Mouse (Mus musculus) retina, adult 2 months (tissue): ENCODE measurements around the gene Cbln4.

Experiments used
- DNase-seq: peaks from one replicate; pipeline ENCODE4 v3.0.0-alpha.2; 2012; ENCODE audit warnings: low read depth, low spot score

Cbln4 gene

GRCm38 (mm10) chr2:172043235-172043610, at the start of gene Cbln4:
Gene Cbln4 (minus strand): TSS chr2:172043466.
- no peak for DNase-seq

- DNase-seq, result no peak
These were observed 35.3 kb upstream of the Cbln4 start for GRCm38 (mm10) chr2:172078596-172078995.

GRCm38 (mm10) chr2:172076295-172076694, 33.0 kb upstream of the Cbln4 start:
- no peak for DNase-seq

DNA sequence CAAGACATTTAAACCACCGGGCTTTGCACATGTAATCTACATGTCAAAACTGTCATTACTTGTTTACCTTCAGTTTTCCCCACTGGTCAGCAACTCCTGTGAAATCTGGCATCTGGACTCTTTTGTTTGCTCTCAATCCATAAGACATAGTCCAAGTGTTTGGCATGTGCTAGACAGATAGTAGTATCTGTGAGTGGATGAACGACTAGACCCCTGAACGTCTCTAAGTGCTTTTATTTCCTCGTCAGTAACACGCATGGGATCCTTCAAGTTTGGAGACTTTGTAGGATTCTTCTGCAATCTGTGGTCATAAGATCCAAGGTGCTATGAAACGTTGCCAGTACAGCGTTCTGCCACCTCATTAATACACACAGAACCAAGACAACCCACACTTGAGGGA, 19.6 kb upstream of the Cbln4 start:
- no peak for DNase-seq

DNA sequence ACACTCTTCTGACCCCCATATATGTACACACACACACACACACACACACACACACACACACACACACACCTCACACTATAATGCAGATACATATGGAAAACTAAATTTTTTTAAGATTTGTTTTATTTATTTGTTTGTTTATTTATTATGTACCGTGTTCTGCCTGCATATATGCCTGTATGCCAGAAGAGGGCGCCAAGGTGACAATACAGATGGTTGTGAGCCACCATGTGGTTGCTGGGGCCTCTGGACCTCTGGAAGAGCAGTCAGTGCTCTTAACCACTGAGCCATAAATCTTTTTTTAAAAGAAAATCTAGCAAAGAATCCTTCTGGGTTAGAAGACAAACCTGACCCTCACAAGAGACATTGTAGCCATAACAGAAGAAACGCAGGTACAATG, 16.5 kb upstream of the Cbln4 start:
- no peak for DNase-seq

GRCm38 (mm10) chr2:172058936-172059665, 15.8 kb upstream of the Cbln4 start:
- DNase-seq, result no peak

DNA sequence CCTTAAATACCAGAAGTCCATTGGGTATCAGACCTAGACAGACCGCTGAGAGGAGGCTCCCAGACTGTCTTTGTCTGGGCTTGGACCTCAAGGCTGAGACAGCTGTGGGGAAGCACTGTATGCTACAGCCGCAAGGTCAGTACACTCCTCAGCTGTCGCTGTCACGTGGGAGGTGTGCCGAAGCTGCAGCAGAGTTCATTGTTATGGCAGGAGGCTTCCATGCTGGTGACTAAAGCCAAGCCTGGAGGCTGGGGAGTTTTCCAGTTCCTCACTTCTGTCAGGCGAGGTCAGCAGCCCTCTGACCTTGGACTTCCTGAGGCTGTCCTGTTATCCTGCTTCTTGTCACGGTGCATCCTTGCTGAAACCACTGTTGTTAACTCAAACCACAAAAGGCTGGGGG, 2.7 kb upstream of the Cbln4 start:
- DNase-seq, result no peak

DNA sequence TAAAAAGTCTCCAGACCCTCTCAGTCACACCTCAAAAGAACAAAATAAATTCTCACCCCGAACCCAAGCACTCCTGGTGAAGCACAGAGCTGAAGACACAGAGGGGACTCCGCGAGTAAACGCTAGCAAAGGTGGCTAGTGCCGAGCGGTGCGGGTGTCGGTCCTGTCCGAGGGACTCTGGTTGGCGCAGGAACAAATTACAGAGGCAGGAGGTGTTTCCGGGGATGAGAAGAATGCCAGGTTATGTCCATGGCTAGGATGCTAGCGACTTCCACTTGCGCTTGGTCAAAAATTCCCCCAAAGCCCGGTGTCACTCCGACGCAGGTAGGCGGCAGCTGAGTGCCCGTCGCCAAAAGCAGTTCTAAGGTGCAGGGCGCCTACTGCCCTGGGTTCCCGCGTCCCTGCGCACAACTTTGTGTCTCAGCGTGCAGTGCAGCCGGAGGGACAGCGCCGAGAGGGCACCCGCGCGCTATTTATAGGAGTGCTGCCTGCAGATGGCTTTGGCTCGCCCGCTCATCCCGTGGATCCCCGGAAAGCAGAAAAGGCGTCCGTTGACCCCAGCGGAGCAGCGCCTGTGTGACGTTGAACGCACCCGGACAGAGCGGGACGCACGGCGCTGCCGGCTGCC, 545 bp downstream of the Cbln4 start:
- DNase-seq, result no peak

DNA sequence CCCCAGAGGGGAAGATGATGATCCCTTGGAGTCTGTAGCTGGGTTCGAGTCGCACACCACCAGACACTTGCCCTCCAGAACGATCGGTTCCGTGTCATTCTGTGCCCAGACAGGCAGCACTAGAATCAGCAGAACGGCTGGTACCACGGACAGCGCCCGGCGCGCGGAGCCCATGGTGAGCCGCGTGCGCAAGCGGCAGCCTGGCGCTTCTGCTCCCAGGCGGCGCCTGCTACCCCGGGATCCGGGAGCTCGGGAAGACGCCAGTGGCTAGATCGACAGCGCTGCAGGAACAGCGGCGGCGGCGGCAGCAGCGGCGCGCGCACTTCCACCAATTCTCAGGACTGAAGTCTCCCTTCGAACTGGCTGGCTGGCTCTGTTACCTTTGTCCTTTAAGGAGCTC, 1.1 kb downstream of the Cbln4 start:
- no peak for DNase-seq

DNA sequence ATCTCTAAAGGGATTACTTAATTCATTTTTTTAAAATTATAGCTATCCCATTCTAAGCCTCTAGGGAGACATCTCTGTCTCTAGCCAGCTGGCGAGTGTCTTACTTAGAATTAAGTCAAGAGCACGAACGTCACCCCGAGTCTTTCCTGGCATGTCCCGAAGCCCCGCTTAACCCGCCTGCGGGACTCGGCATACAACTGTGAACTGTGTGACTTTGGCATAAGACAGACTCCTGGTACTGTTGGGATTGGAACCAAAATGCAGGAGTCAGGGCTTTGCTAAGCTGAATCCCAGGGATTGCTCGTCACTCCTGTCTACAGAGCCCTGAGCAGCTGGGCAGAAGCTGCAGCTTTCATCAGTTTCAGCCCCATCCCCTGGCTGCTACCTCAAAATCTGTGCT, 2.4 kb downstream of the Cbln4 start:
- DNase-seq, result no peak

DNA sequence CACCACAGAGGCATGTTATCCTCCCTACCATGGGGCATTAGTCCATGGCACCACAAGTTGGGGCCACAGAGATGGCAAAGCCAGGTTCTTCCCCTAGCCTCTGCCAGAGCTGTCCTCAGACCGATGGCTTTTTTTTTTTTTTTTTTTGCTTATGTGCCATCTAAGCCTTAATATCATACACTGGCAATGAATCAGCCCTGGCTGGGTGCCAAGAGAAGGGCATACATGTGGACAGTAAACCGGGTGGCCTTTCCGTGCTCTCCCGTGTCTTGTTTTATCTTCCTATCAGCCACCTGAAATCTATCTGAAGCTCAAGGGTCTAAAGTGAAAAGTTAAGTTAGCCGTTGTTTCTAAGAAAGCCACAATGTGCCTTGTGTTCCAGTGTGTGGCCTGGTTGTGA, 3.7 kb downstream of the Cbln4 start:
- DNase-seq, result no peak

DNA sequence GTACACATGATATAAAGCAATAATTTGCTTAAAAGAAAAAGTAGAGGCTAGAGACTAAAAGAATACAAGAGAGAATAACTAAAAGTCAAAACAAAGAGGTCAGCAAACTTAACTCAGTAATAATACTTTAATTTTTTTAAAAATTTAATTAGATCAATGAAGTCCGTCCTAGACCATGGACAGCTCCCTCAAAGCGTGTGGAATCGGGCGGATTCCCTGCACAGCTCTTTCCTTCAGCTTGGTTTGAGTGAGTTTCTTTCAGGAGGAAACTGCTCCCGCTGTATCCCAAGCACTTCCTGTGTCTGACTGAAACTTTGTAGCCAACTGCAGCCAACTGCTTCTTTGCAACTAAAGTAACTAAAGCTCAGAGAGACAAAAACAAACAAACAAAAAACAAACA, 9.0 kb downstream of the Cbln4 start:
- DNase-seq, result no peak

- DNase-seq, result no peak
These were observed 17.7 kb downstream of the Cbln4 start for GRCm38 (mm10) chr2:172025459-172026130.

DNA sequence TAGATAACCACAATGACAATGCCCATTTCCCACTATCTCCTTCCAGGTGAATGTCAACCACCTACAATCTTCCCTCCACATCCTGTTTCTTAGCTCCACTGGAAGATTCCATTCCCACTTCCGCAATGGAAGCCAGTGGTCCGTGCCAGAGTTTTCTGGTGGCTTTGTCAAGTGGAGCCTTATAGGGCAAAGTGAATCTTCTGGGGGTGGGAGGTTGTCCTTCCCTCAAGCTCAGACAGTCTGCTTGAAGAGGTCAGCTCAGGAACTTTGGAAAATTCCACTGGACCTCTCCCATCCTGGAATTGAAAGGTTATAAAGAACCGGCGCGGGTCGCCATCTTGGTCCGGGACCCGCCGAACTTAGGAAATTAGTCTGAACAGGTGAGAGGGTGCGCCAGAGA, 36.5 kb downstream of the Cbln4 start:
- DNase-seq, result no peak

DNA sequence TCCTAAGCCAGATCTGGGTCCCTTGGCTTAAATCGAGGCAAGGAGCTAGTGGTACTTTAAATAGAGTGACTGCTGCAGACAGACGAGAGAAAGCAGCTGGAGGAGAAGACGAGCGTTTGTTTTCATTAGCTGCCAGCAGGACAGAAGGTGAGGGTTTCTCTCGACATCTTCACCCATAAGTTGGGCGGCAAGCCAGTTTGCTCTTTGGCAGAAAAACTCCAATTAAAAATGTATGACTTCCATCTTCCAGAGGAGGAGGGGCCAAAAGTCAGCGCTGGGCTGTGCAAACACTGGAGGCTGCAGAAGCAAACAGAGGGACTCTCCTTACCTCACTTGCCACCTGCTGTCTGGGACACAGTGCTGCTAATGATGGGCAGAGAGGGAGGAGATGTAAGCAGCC, 37.3 kb downstream of the Cbln4 start:
- no peak for DNase-seq

- no peak for DNase-seq
These were observed 39.0 kb downstream of the Cbln4 start for GRCm38 (mm10) chr2:172004029-172004984.

DNA sequence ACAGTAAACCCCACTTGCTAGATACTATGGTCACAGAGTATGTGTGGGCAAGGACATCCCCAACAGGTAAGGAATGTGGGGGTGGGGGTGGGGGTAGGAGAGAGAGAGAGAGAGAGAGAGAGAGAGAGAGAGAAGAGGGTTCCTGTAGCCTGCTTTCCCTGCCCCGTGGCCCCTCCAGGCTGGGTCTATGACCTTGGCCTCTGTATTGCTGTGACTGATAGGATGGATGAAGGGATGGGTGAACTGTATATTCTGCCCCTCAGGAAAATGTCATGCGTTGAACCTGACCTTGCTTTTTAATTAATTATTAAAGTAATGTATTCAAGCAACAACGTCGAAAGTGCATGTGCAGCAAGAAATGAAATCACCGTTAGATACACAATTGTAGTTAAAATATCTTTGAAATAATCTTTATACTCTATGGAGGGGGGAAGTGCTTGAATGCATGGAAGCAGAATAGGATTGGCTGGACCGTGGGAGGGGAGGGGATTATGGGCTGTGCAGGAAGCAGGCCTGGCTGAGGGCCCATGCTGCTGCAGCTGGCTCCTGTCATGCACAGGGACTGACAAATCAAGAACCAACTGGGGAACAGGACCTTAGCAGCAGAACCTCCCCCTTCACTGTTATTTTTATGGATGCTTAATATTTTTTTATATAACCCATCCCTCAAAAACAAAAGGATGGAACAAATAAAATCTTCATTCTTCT, 46.1 kb downstream of the Cbln4 start:
- DNase-seq, result peak; percentile 2

- DNase-seq, result no peak
These were observed 48.4 kb downstream of the Cbln4 start for GRCm38 (mm10) chr2:171994861-171995260.

DNA sequence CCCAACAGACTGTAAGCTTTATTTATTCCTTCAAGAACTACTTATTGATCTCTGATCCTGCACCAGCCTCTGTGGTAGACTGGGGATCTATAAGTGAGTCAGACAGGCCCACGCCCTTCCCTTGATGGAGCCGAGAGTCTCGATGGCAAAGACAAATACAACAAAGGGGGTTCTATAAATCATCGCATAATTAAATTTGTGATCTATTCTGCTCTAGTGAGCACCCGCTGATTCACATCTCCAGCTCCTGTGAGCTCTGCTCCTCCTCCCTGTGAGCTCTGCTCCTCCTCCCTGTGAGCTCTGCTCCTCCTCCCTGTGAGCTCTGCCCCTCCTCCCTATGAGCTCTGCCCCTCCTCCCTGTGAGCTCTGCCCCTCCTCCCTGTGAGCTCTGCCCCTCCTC, 49.0 kb downstream of the Cbln4 start:
- DNase-seq, result no peak

GRCm38 (mm10) chr2:171986686-171987085, 56.6 kb downstream of the Cbln4 start:
- no peak for DNase-seq
